Mouse (Mus musculus) liver, embryonic 11.5 days (tissue): Measurements from ENCODE around the gene Shtn1. TPM values are rescaled to one million over a fixed set of nuclear protein-coding genes. Genes with fewer than 3 reads are reported as not detected.

Experiments used
- ATAC-seq: fragments of 200-750 bp; cut with Nextera tagmentation; replicated peaks from 2 replicates; pipeline ENCODE4 v1.8.0; 2017; ENCODE audit warnings: moderate number of reproducible peaks, mild to moderate bottlenecking, moderate TSS enrichment, moderate library complexity; ENCODE audit not compliant: low FRiP score
- DNase-seq: peaks from one replicate; pipeline ENCODE4 v3.0.0-alpha.2; 2017; ENCODE audit warnings: low spot score
- H3K27ac ChIP-seq: fragments of 300-500 bp; sonication (generic); 2 replicates; pipeline ENCODE4 v1.5.1; 2014; ENCODE audit warnings: mild to moderate bottlenecking, low read depth, low read length, control low read depth
- H3K27me3 ChIP-seq: fragments of 300-500 bp; sonication (generic); replicated peaks from 2 replicates; pipeline ENCODE4 v1.6.1; 2014; ENCODE audit warnings: low read length, mixed read lengths; ENCODE audit not compliant: control insufficient read depth, insufficient read depth
- H3K36me3 ChIP-seq: fragments of 300-500 bp; sonication (generic); 2 replicates; pipeline ENCODE4 v1.6.1; 2014; ENCODE audit warnings: mild to moderate bottlenecking, low read length, moderate library complexity, mixed read lengths; ENCODE audit not compliant: control insufficient read depth, insufficient read depth
- H3K4me1 ChIP-seq: fragments of 300-500 bp; sonication (generic); replicated peaks from 2 replicates; pipeline ENCODE4 v1.6.1; 2014; ENCODE audit warnings: low read length, mixed read lengths; ENCODE audit not compliant: control insufficient read depth, insufficient read depth
- H3K4me2 ChIP-seq: fragments of 300-500 bp; sonication (generic); 2 replicates; pipeline ENCODE4 v1.6.1; 2014; ENCODE audit warnings: mild to moderate bottlenecking, control low read depth, moderate library complexity
- H3K4me3 ChIP-seq: fragments of 300-500 bp; sonication (generic); 2 replicates; pipeline ENCODE4 v1.5.1; 2014; ENCODE audit warnings: low read depth, low read length, control low read depth
- H3K9ac ChIP-seq: fragments of 300-500 bp; sonication (generic); 2 replicates; pipeline ENCODE4 v1.6.1; 2014; ENCODE audit warnings: low read depth, low read length, control low read depth
- H3K9me3 ChIP-seq: fragments of 300-500 bp; sonication (generic); 2 replicates; pipeline ENCODE4 v1.6.1; 2016; ENCODE audit warnings: low read length, inconsistent platforms, mixed read lengths; ENCODE audit not compliant: control insufficient read depth
- WGBS: fragments of 180-500 bp; shearing (Covaris S2); extraction: QIAGEN DNeasy Blood & Tissue Kit; methylation state at CpG from one replicate; pipeline ENCODE4 v1.1.7; 2014; 5-methylcytosine and 5-hydroxymethylcytosine counted together
- polyA plus RNA-seq: library from polyadenylated mRNA; unstranded; fragments of >200 nt; fragmentation: Nextera tagmentation; extraction: Ambion mirVana; gene quantifications from 2 replicates; pipeline ENCODE4 v1.2.1, GENCODE M21; 2014

Gene Shtn1
- polyA plus RNA-seq, 1 experiment from 2014 or later: 1.0 TPM

DNA sequence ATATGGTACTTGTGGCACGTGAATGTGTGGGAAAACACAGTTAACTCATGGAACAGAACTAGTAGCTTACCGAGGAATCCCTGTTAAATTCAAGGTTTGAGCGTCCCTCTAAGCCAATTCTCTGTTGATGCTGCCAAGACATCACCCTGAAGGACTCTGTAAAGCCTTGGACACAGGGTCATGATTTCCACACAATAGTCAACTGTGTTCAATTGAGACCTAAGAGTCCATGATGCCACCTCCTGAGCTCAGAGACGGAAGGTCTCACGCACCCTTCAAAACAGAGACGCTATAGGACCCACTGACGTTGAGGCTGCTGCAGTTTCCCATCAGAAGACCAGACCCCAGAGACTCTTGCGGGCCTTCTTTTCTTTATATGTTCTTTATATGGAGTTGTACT is 101.8 kb downstream of the Shtn1 start:
- no peak overlapping the region for H3K9ac ChIP-seq
- no peaks in the 10 kb centered on the region for H3K36me3 ChIP-seq
- no peak overlapping the region for H3K27ac ChIP-seq
- no peaks in the 10 kb centered on the region for H3K9me3 ChIP-seq
- no peak overlapping the region for H3K4me3 ChIP-seq
- no peak overlapping the region for H3K4me2 ChIP-seq
- WGBS: 81% methylated on average over 8 of the region's 8 CpGs
- no peaks in the 10 kb centered on the region; the same call in 1 of the 2 replicates for H3K4me1 ChIP-seq
- H3K27me3 ChIP-seq: no peaks in the 10 kb centered on the region
- ATAC-seq: no peak
- no peak for DNase-seq

DNA sequence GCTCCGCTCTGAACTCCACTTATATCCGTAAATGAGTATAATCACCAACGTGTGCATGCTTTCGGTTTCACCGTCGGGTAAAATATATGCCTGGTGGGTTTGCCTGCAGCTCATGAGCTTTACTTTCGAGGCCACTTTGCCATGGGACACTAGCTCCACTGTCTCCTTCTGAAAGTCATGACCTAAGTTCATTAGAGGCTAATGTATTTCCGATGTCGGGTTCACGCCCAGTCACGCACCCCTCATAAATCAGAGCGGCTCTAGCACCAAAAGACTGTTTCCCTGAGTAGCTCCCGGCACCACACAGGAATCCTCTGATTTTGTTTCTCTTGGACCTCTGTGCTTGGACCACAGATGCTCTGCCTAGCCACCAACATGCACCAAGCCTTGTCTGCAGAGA is 105.1 kb downstream of the Shtn1 start:
- H3K4me1 ChIP-seq: no peaks in the 10 kb centered on the region
- no peak overlapping the region for H3K27ac ChIP-seq
- H3K9me3 ChIP-seq: no peaks in the 10 kb centered on the region
- DNase-seq (no peak), ATAC-seq (no peak)
- WGBS: 74% methylated on average over 13 of the region's 13 CpGs
- H3K4me2 ChIP-seq: no peak overlapping the region
- no peak overlapping the region for H3K4me3 ChIP-seq
- H3K27me3 ChIP-seq: 0 out of 2 replicates have a peak, but pooled peaks cover 2% of the 10 kb centered on the region
- H3K9ac ChIP-seq: no peak overlapping the region
- no peaks in the 10 kb centered on the region for H3K36me3 ChIP-seq

DNA sequence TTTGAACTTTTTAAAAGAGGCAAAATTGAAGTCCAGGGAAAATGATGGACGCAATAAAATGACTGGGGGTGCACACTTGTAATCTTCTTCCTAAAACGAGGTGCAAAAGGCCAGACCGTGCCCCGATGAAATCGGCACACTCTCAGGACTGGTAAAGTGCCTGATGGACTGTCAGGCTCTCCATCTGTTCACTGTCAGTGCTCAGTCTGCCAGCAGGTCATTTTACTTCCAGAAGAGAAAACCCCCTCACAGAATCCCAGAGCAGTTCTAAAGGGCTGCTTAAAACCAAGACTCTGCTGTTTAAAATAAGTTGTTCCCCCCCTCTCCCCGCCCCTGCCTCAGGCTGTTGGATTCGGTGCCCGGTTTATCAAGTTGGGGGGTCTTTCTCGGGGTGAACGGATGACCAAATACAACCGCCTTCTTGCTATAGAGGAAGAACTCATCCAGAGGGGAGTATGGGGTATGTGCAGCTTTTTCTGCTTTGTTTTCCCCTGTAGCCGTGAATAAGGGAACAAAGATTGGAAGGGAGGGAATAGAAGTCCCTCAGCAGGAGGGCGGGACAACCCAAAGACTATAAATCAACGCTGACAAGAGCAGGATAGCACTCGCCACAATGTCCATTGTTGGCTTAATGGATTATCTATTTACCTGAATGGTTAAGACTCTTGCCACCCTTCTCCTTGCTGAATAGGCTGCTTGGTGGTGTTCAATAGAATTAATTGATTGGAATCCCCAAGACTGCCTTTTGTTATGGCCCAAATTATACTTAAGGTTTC is 107.0 kb downstream of the Shtn1 start:
- no peak for ATAC-seq
- Histone ChIP-seq H3K9ac (no peak overlapping the region), H3K4me3 (no peak overlapping the region), H3K9me3 (no peaks in the 10 kb centered on the region), H3K4me2 (no peak overlapping the region), H3K27me3 (0 out of 2 replicates have a peak, but pooled peaks cover 2% of the 10 kb centered on the region), H3K36me3 (no peaks in the 10 kb centered on the region), H3K27ac (no peak overlapping the region), H3K4me1 (no peaks in the 10 kb centered on the region)
- DNase-seq: no peak
- 59% methylated on average over 15 of the region's 15 CpGs for WGBS

DNA sequence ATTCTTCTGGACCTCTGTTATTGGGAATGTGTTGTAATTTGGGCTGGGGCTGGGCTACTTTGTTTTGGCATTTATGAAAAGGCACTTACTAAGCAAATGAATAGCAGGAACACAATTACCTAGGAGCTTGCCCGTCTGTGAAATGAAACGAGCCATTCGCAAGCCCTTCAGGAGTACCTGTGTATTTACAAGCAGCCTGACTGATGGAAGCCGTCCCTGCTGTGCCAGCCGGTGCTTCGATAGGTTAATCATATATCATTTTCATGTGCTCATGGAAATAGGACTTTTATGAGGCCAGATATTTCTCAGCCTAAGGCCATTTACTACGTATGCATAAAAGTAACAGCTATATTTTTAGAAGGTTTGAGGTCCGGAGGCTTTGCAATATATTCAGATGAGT is 112.9 kb downstream of the Shtn1 start:
- DNase-seq: no peak
- 0 out of 2 replicates have a peak, but pooled peaks cover 2% of the 10 kb centered on the region for H3K27me3 ChIP-seq
- no peak for ATAC-seq
- H3K9me3 ChIP-seq: no peaks in the 10 kb centered on the region
- no peak overlapping the region for H3K4me3 ChIP-seq
- no peak overlapping the region for H3K27ac ChIP-seq
- no peaks in the 10 kb centered on the region for H3K36me3 ChIP-seq
- 83% methylated on average over 8 of the region's 8 CpGs for WGBS
- H3K4me2 ChIP-seq: no peak overlapping the region
- no peak overlapping the region for H3K9ac ChIP-seq
- H3K4me1 ChIP-seq: no peaks in the 10 kb centered on the region

DNA sequence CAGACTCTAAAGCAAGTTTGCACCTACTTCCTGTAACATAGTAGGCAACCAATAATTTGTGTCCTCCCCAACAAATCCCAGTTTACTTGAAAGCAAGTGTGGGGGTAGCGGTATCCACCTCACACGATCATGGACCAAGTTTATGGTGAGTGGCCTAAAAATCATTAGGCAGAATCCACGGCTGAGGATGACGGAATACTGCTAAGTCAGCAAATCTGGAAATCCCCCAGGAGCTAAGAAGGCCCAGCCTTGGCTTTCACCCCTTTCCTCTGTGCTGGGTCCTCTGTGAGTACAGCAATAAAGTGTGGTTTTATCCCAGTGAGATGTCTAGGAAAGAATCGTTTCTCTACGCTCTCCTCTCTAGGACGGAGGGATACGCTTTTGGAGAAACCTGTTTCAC is 121.1 kb downstream of the Shtn1 start:
- no peak for DNase-seq
- no peaks in the 10 kb centered on the region for H3K36me3 ChIP-seq
- no peak overlapping the region for H3K27ac ChIP-seq
- no peaks in the 10 kb centered on the region for H3K9me3 ChIP-seq
- WGBS: 91% methylated on average over 8 of the region's 8 CpGs
- no peak overlapping the region for H3K9ac ChIP-seq
- H3K4me3 ChIP-seq: no peak overlapping the region
- H3K4me2 ChIP-seq: no peak overlapping the region
- H3K27me3 ChIP-seq: peaks cover 14% of the 10 kb centered on the region
- H3K4me1 ChIP-seq: no peaks in the 10 kb centered on the region
- no peak for ATAC-seq

DNA sequence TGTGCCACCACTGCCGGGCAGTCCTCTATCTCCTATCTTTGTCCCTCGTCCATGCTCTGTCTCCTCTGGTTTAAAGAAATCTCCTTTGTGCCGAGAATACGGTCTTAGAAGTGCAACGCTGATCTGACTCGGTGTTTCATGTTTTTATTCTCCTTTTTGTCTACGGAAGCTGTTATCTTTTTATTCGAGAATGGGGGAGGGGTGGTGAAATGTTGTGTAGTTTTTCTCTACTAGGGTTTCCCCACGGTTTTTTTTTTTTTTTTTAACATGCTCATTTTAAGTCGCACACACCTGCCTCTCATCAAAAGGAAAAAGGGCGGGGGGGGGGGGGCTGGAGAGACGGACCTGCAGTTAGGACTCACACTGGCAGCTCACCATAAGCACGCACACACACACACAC is 123.7 kb downstream of the Shtn1 start:
- Histone ChIP-seq H3K9me3 (no peaks in the 10 kb centered on the region), H3K36me3 (no peaks in the 10 kb centered on the region), H3K4me3 (no peak overlapping the region), H3K4me1 (no peaks in the 10 kb centered on the region), H3K27ac (no peak overlapping the region), H3K27me3 (peaks cover 18% of the 10 kb centered on the region), H3K9ac (no peak overlapping the region), H3K4me2 (no peak overlapping the region)
- ATAC-seq (no peak), DNase-seq (no peak)
- WGBS: 63% methylated on average over 13 of the region's 13 CpGs

DNA sequence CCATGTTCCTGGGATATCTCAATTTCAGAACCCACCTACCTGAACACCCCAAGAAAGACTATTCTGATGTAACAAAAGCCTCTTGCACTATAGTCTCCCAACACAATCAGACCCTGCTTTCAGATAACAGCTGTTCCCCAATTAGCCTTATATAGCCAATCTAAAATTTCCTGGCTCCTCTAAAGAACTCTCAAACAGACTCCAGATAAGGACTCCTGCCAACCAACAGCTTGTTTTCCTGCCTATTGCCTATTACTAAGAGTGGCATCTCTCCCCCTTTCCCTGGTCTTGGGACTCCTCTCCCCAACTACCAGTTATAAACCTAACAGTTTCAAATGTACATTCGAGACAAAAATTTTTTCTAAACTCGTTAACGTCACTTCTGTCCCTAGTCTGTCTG is 124.4 kb downstream of the Shtn1 start:
- Histone ChIP-seq H3K27me3 (peaks cover 18% of the 10 kb centered on the region), H3K9ac (no peak overlapping the region), H3K4me2 (no peak overlapping the region), H3K4me1 (no peaks in the 10 kb centered on the region), H3K9me3 (no peaks in the 10 kb centered on the region), H3K4me3 (no peak overlapping the region), H3K27ac (no peak overlapping the region), H3K36me3 (no peaks in the 10 kb centered on the region)
- WGBS: 79% methylated on average over 3 of the region's 3 CpGs
- ATAC-seq: no peak
- no peak for DNase-seq

DNA sequence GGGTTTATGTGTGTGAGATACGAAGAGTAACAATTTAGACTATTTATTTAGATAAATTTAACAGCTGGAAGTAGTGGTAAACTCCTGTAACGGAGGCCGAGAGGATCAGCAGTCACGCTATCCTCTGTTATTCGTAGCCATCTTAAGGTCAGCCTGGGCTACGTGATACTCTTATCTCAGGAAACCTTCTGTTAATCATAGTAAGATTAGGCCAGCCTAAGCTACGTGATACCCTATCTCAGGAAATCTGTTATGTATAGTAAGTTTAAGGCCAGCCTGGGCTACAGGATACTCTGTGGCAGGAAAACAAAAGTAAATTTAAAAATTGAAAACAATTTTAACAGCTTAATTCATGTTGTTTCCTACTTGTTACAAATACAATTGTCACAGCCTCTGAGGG is 129.9 kb downstream of the Shtn1 start:
- Histone ChIP-seq H3K27ac (no peak overlapping the region), H3K4me2 (no peak overlapping the region), H3K4me1 (peaks cover 7% of the 10 kb centered on the region; the same call in 1 of the 2 replicates), H3K9ac (no peak overlapping the region), H3K9me3 (no peaks in the 10 kb centered on the region), H3K27me3 (0 out of 2 replicates have a peak, but pooled peaks cover 3% of the 10 kb centered on the region), H3K4me3 (no peak overlapping the region), H3K36me3 (no peaks in the 10 kb centered on the region)
- 50% methylated on average over 7 of the region's 7 CpGs for WGBS
- ATAC-seq (no peak), DNase-seq (no peak)
